Comparison of ENCODE assay signal across 8 mouse cellular contexts in the genomic region with DNA sequence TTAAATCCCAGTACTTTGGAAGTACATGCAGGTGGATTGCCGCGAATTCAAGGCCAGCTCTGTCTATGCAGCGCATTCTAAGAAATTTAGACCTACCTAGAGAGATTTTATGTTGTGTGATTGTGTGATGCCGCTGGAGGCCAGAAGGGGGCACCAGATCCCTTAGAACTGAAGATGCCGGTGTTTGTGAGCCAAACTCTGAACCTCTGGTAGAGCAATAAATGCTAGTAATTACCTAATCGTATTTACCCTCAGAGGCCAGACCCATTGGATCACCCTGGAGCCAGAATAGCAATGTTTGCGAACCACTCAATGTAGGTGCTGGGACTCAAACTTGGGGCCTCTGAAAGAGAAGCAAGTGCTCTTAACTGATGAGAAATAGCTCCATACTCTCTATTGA. TPM values are rescaled to one million over a fixed set of nuclear protein-coding genes. Genes with fewer than 3 reads are reported as not detected.
DNase-seq lines count a peak whose midpoint lies in the region; ATAC-seq lines count a peak whose summit lies in the region.

No protein-coding gene starts in this region.

- intact Hi-C loops in heart, postnatal 25 days (cut with DNase I): no loop called here
- intact Hi-C loops in left cerebral cortex, postnatal 10 days (cut with DNase I): no loop called here

- H3K9ac ChIP-seq in hindbrain, embryonic 13.5 days: no peak overlapping the region

- no peaks in the 10 kb centered on the region for H3K9me3 ChIP-seq in hindbrain, embryonic 10.5 days
- no peaks in the 10 kb centered on the region for H3K9me3 ChIP-seq in hindbrain, embryonic 13.5 days

- DNase-seq in hindbrain, embryonic 10.5 days (ENCODE audit: low spot score): peak; percentile 69
- peak; percentile 75 to 82 for DNase-seq in adrenal gland, adult 18-20 months (ENCODE audit: low spot score in 2 of 2)
- DNase-seq in embryo, embryonic 11 days: peak; percentile 72
- DNase-seq in heart, postnatal 25 days (ENCODE audit: low spot score): peak; percentile 49
- peak; percentile 38 to 70 for DNase-seq in left cerebral cortex, postnatal 10 days (ENCODE audit: extremely low spot score in 1 of 2, low spot score in 2 of 2)
- DNase-seq in monocyte, adult 2 months (ENCODE audit: low read depth in 1 of 2, low spot score in 2 of 2): peak; percentile 33 to 68
- DNase-seq in spleen, postnatal 4 days (ENCODE audit: low spot score in 2 of 2): peak; percentile 81 to 93

- H3K36me3 ChIP-seq in hindbrain, embryonic 10.5 days: no peaks in the 10 kb centered on the region
- no peaks in the 10 kb centered on the region for H3K36me3 ChIP-seq in hindbrain, embryonic 13.5 days

- 28% methylated on average over 7 of the region's 7 CpGs for WGBS in hindbrain, embryonic 10.5 days
- 24% methylated on average over 7 of the region's 7 CpGs for WGBS in hindbrain, embryonic 13.5 days

- no peak overlapping the region for H3K4me3 ChIP-seq in hindbrain, embryonic 10.5 days
- H3K4me3 ChIP-seq in hindbrain, embryonic 13.5 days: no peak overlapping the region

- no peaks in the 10 kb centered on the region for H3K4me1 ChIP-seq in hindbrain, embryonic 10.5 days (replicated peaks)
- H3K4me1 ChIP-seq in hindbrain, embryonic 13.5 days (replicated peaks): no peaks in the 10 kb centered on the region

- H3K27me3 ChIP-seq in hindbrain, embryonic 10.5 days (ENCODE audit: insufficient read depth, poor library complexity, severe bottlenecking): no peaks in the 10 kb centered on the region
- H3K27me3 ChIP-seq in hindbrain, embryonic 13.5 days: no peaks in the 10 kb centered on the region

- H3K27ac ChIP-seq in hindbrain, embryonic 10.5 days: no peak overlapping the region
- H3K27ac ChIP-seq in hindbrain, embryonic 13.5 days: no peak overlapping the region

- no peak for ATAC-seq in hindbrain, embryonic 13.5 days (ENCODE audit: low FRiP score)

- H3K4me2 ChIP-seq in hindbrain, embryonic 13.5 days: no peak overlapping the region

RNA-seq across cellular contexts. Expression of a gene that starts 11.4 kb away (rescaled TPM):
- polyA plus RNA-seq in hindbrain, embryonic 10.5 days (2016; fragmentation: Nextera tagmentation; extraction: Ambion mirVana): 40.7 and 43.5 TPM in 2 replicates
- polyA plus RNA-seq in hindbrain, embryonic 13.5 days (2015; fragmentation: Nextera tagmentation; extraction: Ambion mirVana): 25.9 and 29.4 TPM in 2 replicates
- total RNA-seq in adrenal gland, adult 18-20 months (2021): 100 to 1,000 TPM; 111 to 140 TPM
- 10 to 100 TPM; 72.2 to 74.1 TPM for total RNA-seq in heart, postnatal 25 days (2021)
- total RNA-seq in left cerebral cortex, postnatal 10 days (2021): 1 to 10 TPM; 8.1 to 9.4 TPM

RNA-seq across cellular contexts. Expression of a gene that starts 12.2 kb away (rescaled TPM):
- 18.5 and 19.6 TPM in 2 replicates for polyA plus RNA-seq in hindbrain, embryonic 10.5 days (2016; fragmentation: Nextera tagmentation; extraction: Ambion mirVana)
- polyA plus RNA-seq in hindbrain, embryonic 13.5 days (2015; fragmentation: Nextera tagmentation; extraction: Ambion mirVana): 15.3 and 19.4 TPM in 2 replicates
- total RNA-seq in adrenal gland, adult 18-20 months (2021): 10 to 100 TPM; 48.6 to 59.5 TPM
- 10 to 100 TPM; 33.3 to 35.0 TPM for total RNA-seq in heart, postnatal 25 days (2021)
- total RNA-seq in left cerebral cortex, postnatal 10 days (2021): 10 to 100 TPM; 19.8 to 21.1 TPM

RNA-seq across cellular contexts. Expression of a gene that starts 21.6 kb away (rescaled TPM):
- 13.6 and 15.8 TPM in 2 replicates for polyA plus RNA-seq in hindbrain, embryonic 10.5 days (2016; fragmentation: Nextera tagmentation; extraction: Ambion mirVana)
- polyA plus RNA-seq in hindbrain, embryonic 13.5 days (2015; fragmentation: Nextera tagmentation; extraction: Ambion mirVana): 18.8 and 20.8 TPM in 2 replicates
- 10 to 100 TPM; 22.9 to 25.5 TPM for total RNA-seq in adrenal gland, adult 18-20 months (2021)
- 10 to 100 TPM; 56.3 to 59.6 TPM for total RNA-seq in heart, postnatal 25 days (2021)
- total RNA-seq in left cerebral cortex, postnatal 10 days (2021): 1 to 10 TPM; 3.4 to 4.5 TPM

RNA-seq across cellular contexts. Expression of a gene that starts 35.1 kb away (rescaled TPM):
- polyA plus RNA-seq in hindbrain, embryonic 10.5 days (2016; fragmentation: Nextera tagmentation; extraction: Ambion mirVana): 110 and 114 TPM in 2 replicates
- 141 and 147 TPM in 2 replicates for polyA plus RNA-seq in hindbrain, embryonic 13.5 days (2015; fragmentation: Nextera tagmentation; extraction: Ambion mirVana)
- total RNA-seq in adrenal gland, adult 18-20 months (2021): 100 to 1,000 TPM; 187 to 460 TPM
- total RNA-seq in heart, postnatal 25 days (2021): 10 to 100 TPM; 33.9 to 41.2 TPM
- 10 to 100 TPM; 66.0 to 68.3 TPM for total RNA-seq in left cerebral cortex, postnatal 10 days (2021)

RNA-seq across cellular contexts. Expression of a gene that starts 37.5 kb away (rescaled TPM):
- polyA plus RNA-seq in hindbrain, embryonic 10.5 days (2016; fragmentation: Nextera tagmentation; extraction: Ambion mirVana): 320 and 408 TPM in 2 replicates
- polyA plus RNA-seq in hindbrain, embryonic 13.5 days (2015; fragmentation: Nextera tagmentation; extraction: Ambion mirVana): 388 and 410 TPM in 2 replicates
- total RNA-seq in adrenal gland, adult 18-20 months (2021): 100 to 1,000 TPM; 291 to 320 TPM
- 100 to 1,000 TPM; 106 to 141 TPM for total RNA-seq in heart, postnatal 25 days (2021)
- total RNA-seq in left cerebral cortex, postnatal 10 days (2021): 100 to 1,000 TPM; 158 to 195 TPM

Comparison
In these comparisons a context has a peak if more than half of its experiments do, and no peak if none do; other contexts are left out.
1. RNA of a gene that starts 11.4 kb away (total RNA-seq): 111 to 140 TPM in adrenal gland, adult 18-20 months and 72.2 to 74.1 TPM in heart, postnatal 25 days; 8.1 to 9.4 TPM in left cerebral cortex, postnatal 10 days; every median in the first group is over 4 times any median in the second.
2. RNA of a gene that starts 21.6 kb away (total RNA-seq): 56.3 to 59.6 TPM in heart, postnatal 25 days and 22.9 to 25.5 TPM in adrenal gland, adult 18-20 months; 3.4 to 4.5 TPM in left cerebral cortex, postnatal 10 days; every median in the first group is over 4 times any median in the second.
3. Peak in every context shown above with its lines, with median percentiles within 50 percentile points of each other: DNase-seq.